Mouse (Mus musculus): ENCODE measurements around the gene Fau.
A peak's percentile ranks its signal among the peaks of the same experiment; 100 is the strongest.

Fau gene

DNA sequence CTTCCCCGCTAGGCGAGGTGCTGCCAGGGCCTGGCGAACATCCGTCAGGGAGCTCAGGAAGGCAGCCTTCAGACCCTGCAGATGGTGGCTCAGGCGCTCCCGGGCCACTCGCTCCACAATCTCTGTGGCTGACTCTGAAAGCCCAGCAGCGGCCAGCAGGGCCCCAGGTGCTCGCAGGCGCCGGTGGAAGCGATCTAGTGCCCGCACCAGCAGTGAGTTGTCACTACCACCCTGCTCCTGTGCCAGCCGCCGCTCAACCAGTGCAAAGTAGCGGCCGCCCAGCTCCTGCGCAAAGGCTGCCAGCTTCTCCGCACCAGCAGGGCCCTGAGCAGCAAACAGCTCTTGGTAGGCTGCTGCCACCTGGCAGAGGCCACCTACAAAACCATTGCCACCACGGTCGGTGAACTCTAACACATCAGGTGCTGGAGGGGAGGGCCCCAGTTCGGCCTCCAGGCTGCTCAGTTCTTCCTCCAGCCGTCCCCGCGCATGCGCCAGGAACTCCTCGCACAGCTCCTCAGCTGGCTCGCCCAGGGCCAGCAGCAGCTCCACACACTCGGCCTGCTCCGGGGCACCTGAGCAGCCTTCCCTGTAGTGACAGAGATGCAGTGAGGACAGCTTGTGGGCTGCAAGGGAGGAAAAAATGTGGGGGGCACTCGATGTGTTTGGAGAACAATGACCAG lies 13.1 kb downstream of the Fau start:
- no peak for DNase-seq (ENCODE audit: low spot score in 2 of 2)

- DNase-seq (ENCODE audit: low spot score in 2 of 2): no peak
Measured at GRCm38 (mm10) chr19:6071261-6071660, 13.6 kb downstream of the Fau start.

GRCm38 (mm10) chr19:6073889-6074288 lies 16.2 kb downstream of the Fau start:
- DNase-seq (ENCODE audit: low spot score in 2 of 2): no peak

DNA sequence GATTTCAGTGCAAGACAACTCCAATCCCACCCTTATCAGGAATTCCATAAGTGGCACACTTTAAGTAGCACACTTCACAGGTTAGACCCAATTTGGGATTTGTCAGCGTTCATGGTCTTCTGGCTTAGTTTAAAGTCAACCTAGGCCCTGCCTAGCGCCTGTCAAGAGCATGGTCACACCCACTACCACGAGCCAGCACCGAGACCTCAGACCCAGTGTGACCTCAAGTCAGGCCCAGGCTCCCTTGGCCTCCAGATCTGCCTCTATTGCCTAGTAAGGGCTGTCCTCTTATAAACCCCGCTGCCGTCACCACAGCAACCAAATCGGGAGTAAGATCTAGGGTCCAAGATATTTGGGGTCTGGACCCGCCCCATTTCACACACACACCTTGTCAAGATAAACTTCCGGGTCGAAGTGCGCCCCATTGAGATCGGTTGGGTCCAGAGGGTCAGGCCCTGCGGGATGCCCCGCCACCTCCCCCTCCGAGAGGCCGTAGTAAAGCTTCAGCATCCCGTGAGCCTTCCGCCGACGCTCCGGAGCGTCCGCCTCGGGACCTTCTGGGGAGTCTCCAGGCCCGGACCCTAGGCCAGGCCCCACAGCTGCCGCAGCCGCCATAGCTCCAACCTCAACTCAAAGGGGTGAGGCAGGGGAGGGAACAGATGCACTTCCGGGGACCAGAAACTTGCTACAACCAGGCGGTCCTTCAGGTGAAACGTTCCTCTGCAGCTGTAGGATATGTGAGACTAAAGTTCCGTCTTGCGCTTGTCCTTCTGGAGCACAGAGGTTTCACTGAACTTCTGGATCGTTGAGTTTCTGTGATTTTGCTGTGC lies 19.1 kb downstream of the Fau start, which contains the start of gene Vps51:
TSS of gene Vps51 (minus strand) at position 668 of the 830 bp plus-strand sequence.
- DNase-seq (ENCODE audit: low spot score in 2 of 2): peak; percentile 91 to 92

GRCm38 (mm10) chr19:6079983-6080480 lies 22.4 kb downstream of the Fau start, which contains the start of gene Tmem262:
Tmem262 (plus strand) TSS chr19:6080033.
- DNase-seq (ENCODE audit: low spot score in 2 of 2): no peak

GRCm38 (mm10) chr19:6082156-6082555 lies 24.5 kb downstream of the Fau start, which contains the start of gene Gm28374:
Gm28374 (minus strand) TSS chr19:6082256.
- no peak for DNase-seq (ENCODE audit: low spot score in 2 of 2)

DNA sequence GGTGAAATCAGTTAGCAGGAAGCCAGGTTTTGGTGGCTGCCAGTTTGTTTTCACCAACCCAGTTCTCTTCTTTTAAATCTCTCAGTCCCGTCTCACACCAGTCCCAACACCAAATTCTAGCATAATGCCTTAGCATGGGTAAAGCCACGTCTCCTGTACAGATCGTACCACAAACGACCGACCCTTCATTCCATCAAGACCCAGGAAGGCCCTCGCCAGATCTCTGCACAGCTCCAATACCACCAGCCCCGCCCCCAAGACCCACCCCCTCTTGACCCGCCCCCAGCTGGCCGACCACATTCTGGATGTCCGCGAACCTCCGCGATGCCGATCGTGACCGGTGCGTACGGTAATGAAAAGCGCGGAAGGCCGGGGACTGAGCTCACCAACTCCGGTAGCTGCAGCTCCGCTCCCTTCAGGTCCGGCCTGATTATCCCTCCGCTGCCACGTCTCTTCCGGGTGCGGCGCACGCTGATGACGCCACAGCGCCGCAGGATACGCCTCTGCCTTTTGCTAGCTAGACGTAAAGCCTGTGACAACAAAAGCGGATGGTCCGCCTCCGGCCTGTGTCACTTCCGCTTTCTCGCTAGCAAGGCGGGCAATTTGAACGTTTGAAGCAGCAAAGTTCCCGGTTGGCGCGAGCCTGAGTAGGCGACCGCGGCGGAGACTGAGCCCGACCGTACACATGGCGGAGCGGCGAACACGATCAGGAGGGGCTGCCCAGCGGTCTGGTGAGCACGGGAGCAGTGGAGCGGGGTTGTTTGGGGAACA lies 27.0 kb downstream of the Fau start, which contains the start of the genes Zfpl1 and Cdca5:
TSS of gene Zfpl1 (minus strand) at position 479 of the 771 bp plus-strand sequence.
TSS of gene Cdca5 (plus strand) at position 506 of the 771 bp plus-strand sequence.
- peak; percentile 95 to 97 for DNase-seq (ENCODE audit: low spot score in 2 of 2)

DNA sequence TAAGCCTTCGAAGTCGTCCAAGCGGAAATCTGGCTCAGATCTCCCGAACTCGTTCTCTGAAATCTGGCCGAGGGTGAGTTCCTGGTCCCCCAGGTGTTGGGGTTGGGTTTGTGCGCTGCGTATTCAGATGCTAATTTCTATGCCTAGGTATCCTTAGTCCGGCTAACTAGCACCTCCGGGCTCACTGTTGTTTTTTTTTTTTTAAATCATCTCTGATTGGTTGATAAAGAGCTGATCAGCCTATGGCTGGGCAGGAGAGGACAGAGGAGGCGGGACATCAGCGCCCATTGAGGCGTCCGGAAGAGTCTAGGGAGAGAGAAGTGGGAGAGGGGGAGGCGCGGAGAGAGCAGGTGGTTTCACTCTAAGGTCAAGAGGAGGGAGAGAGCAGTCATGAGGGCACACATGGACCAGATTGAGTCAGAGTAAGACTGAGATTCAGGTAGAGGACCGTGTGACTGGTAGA lies 27.8 kb downstream of the Fau start:
- no peak for DNase-seq (ENCODE audit: low spot score in 2 of 2)

DNA sequence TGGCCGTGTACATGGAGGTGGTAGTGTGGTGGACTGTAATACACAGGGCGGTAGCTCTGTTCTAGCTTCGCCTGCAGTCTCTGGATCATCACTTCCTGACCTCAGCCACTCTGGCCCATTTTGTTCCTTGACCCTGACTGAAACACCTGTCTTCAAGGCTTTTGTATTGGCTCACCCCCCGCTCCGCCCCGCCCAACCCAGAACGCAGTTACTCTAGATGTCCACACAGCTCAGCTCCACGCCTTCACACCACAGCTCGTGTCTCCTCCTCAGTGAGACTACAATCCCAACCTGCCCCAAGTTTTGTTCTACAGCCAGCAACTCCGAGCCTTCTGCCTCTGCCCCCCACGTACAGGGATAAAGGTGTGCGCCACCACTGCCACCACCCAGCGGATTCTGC lies 31.2 kb downstream of the Fau start:
- no peak for DNase-seq (ENCODE audit: low spot score in 2 of 2)

DNA sequence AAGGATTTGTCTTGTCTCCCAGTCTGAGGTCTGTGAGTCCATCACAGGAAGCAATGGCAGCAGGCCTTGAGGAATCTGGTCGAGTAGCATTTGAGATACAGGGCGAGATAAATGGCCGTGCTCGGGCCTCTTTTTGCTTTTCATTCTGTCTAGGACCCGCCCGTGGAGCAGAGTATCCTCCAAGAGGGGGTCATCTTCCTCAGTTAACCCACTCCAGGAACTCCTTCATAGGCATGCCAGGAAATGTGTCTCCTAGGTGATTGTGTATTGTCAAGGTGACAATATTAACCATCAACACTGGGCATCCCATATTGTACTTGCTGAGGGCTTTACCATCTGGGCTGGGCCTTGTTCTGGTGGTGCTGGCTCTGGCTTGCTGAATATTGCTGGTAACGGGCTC lies 36.5 kb downstream of the Fau start, which contains the start of gene AC131692.1:
TSS of gene AC131692.1 (plus strand) at position 301 of the 400 bp plus-strand sequence.
- no peak for DNase-seq (ENCODE audit: low spot score in 2 of 2)

DNA sequence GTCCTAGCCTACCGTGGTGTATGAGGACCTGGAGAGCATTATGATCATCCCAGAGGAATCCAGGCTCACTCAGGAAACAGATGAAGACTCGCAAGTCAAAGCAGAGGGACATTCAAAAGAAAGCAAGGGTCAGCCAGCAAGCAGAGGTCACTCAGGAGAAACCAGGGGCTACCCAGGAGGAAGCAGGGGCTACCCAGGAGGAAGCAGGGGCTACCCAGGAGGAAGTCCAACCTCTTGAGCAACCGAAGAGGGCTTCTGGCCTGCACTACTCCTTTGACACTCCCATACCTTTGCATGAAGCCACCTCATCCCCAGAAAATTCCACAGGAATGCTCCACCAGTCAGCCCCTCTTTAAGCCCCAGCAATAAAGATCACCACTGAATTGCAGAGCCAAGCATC lies 40.2 kb downstream of the Fau start:
- no peak for DNase-seq (ENCODE audit: low spot score in 2 of 2)

GRCm38 (mm10) chr19:6101186-6101585 lies 43.5 kb downstream of the Fau start:
- no peak for DNase-seq (ENCODE audit: low spot score in 2 of 2)

DNA sequence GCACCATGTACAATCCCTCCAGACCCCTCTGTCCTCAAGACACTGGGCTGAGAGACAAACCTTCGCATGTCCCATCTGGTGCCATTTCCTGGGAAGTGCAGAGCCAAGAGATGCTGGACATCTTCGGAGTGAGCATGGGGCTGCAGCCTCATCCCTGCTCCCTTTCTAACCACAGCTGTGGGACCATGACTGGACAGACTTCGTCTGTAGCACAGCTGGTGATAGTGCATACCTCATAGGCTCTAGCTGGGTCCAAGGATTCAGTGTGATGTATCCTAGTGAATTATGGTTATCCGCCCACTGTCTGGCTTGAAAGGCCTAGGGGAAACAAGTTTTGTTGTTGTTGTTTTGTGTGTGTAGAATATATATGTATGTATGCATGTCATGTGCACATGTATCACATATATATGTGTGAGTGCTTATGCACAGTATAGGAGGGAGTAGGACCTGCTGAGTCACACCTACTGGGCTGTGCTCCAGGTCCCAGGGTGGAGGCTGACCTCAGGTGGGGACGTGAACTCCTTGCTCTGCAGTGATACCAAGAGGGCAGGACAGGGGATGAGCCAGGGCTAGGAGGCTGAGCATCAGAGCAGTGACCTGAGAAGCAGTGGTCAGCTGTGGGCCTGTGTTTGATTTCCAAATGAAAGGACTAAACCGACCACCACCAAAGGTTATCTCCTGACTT lies 44.7 kb downstream of the Fau start:
- DNase-seq (ENCODE audit: low spot score in 2 of 2): no peak

GRCm38 (mm10) chr19:6104476-6104875 lies 46.8 kb downstream of the Fau start:
- no peak for DNase-seq (ENCODE audit: low spot score in 2 of 2)

DNA sequence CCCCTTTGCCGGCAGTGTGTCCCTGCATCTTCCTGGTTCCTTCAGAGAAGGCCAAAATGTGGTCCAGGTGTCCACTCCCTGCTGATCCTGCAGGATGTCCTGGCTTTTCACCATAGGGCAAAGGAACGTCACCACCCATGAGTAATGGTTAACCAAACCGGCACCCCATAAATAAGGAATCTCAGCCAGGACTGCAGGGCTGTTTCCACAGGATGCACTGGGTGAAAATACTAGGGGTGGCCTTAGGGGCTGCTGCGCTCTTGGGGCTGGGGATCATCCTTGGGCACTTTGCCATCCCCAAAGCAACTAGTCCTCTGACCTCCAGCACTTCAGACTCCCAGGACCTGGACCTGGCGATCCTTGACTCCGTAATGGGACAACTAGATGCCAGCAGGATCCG lies 47.9 kb downstream of the Fau start, which contains the start of gene Naaladl1:
TSS of gene Naaladl1 (plus strand) at position 197 of the 400 bp plus-strand sequence.
- no peak for DNase-seq (ENCODE audit: low spot score in 2 of 2)

All from right cerebral cortex, adult 2 months (tissue).